Mouse (Mus musculus): ENCODE results near the gene Spdye4a. TPM values are rescaled to one million over a fixed set of nuclear protein-coding genes. Genes with fewer than 3 reads are reported as not detected.

Gene Spdye4a
- total and polyA plus RNA-seq, 3 experiments, result not detected

DNA sequence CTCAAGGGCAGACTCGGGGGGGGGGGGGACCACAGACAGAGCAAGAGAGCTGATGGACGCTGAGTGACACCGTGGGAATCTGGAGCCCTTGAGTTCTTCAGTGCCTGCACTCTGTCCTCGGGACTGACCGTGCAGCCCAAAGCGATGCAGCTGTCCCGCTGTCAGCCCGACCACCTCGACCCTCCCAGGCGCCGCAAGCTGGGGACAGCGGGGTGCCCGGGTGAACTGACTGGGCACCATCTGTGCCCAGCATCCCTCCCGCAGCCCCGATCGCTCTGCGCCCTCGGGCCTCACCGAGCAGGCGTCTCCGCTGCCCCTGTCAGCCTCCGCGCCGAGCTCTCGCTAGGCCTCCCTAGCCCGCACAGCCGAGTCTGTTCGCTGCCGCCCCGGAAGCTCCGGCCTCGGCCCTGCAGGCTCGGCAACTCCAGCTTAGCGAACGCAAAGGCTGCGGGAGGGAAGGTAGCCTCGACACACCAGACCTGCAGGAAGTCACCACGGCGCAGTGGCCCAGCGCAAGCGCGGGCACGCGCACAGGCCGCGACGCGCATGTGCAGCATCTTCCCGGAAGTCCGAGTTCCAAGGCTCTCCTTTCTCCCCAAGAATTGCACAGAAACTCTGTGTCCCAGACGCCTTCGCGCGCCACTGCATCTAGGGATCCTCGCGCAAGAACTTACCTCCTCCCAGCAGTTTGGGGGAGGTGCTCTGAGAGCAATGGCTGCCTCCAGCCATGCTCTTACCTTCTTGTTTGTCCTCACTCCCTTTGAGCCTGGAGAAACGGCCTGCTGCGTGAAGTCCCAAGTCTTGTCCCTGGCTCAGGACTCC lies 46.2 kb downstream of the Spdye4a start, which contains the start of the genes Rbak and Spdye4b (continued):
- TF ChIP-seq GABPA (IDR thresholded peaks at IDR 0.05; ENCODE audit: insufficient replicate concordance, low read depth, low read length) (no peak; the same call in 1 of the 2 replicates), USF2 (conservative IDR thresholded peaks at IDR 0.05; ENCODE audit: low read depth, low read length) (no peak), CTCF (conservative IDR thresholded peaks at IDR 0.05 in 1 of 2, IDR thresholded peaks at IDR 0.05 in 1 of 2; ENCODE audit: low read depth in 2 of 2, low read length in 2 of 2) (no peak), MXI1 (IDR thresholded peaks at IDR 0.05; ENCODE audit: low read depth, low read length) (peak; percentile 65), POLR2AphosphoS2 (IDR thresholded peaks at IDR 0.05; ENCODE audit: low read depth, low read length) (no peak), MAZ (IDR thresholded peaks at IDR 0.05; ENCODE audit: low read depth, low read length) (no peak), IRF4 (IDR thresholded peaks at IDR 0.05; ENCODE audit: low read depth, low read length) (no peak)

DNA sequence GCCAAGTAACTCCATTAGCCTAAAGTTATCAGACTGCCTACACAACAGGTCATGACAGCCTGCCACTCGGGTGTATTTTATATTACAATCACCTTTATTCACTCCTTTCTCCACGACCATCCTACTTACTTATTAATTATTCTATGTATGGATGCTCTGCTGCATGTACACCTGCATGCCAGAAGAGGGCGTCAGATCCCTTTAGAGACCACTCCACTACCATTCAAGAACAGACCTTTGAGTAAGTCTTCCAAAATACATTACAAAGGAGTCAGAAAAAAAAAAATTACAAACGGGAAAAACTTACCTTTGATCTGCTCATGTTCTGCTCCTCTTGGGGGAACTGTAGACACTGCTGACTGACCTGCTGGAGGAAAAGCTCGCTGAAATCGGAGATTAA lies 47.5 kb downstream of the Spdye4a start:
- dilution Hi-C loops (cut with MboI; ENCODE audit: extremely low pct_ligation_motif_present, extremely low pct_unique_long_range_greater_than_20kb, low sequenced_read_pairs), result no loop called here
- TF ChIP-seq CHD2 (IDR thresholded peaks at IDR 0.05; ENCODE audit: low read length) (no peak), POLR2AphosphoS2 (IDR thresholded peaks at IDR 0.05; ENCODE audit: low read depth, low read length) (no peak), RAD21 (IDR thresholded peaks at IDR 0.05; ENCODE audit: low read depth, low read length) (peak; percentile 62), ELF1 (IDR thresholded peaks at IDR 0.05; ENCODE audit: low read depth, low read length) (0 out of 2 replicates have a peak, but pooled peaks have one; percentile 28), MYC (IDR thresholded peaks at IDR 0.05; ENCODE audit: low read depth, low read length) (no peak), GABPA (IDR thresholded peaks at IDR 0.05; ENCODE audit: insufficient replicate concordance, low read depth, low read length) (no peak), MEF2A (IDR thresholded peaks at IDR 0.05; ENCODE audit: borderline replicate concordance, low read depth, low read length) (no peak), ZKSCAN1 (IDR thresholded peaks at IDR 0.05; ENCODE audit: borderline replicate concordance, low read depth, low read length) (no peak), E2F4 (IDR thresholded peaks at IDR 0.05; ENCODE audit: insufficient replicate concordance, low read depth, low read length) (no peak), CTCF (conservative IDR thresholded peaks at IDR 0.05 in 1 of 2, IDR thresholded peaks at IDR 0.05 in 1 of 2; ENCODE audit: low read depth in 2 of 2, low read length in 2 of 2) (peak; percentile 46 to 72), TBP (conservative IDR thresholded peaks at IDR 0.05; ENCODE audit: low read depth, low read length) (no peak), IRF4 (IDR thresholded peaks at IDR 0.05; ENCODE audit: low read depth, low read length) (no peak), CHD1 (IDR thresholded peaks at IDR 0.05; ENCODE audit: low read depth, low read length) (no peak), UBTF (IDR thresholded peaks at IDR 0.05; ENCODE audit: low read depth, low read length) (no peak), JUND (conservative IDR thresholded peaks at IDR 0.05; ENCODE audit: low read depth, low read length) (no peak), ETS1 (conservative IDR thresholded peaks at IDR 0.05; ENCODE audit: low read depth, low read length) (no peak), NELFE (IDR thresholded peaks at IDR 0.05; ENCODE audit: low read depth, low read length) (no peak; the same call in 1 of the 2 replicates), HCFC1 (IDR thresholded peaks at IDR 0.05; ENCODE audit: low read depth, low read length) (no peak), RCOR1 (conservative IDR thresholded peaks at IDR 0.05; ENCODE audit: low read depth, low read length) (no peak), ZNF384 (IDR thresholded peaks at IDR 0.05; ENCODE audit: low read depth, low read length) (0 out of 2 replicates have a peak, but pooled peaks have one; percentile 24), ZC3H11A (IDR thresholded peaks at IDR 0.05; ENCODE audit: low read depth, low read length) (no peak), PAX5 (IDR thresholded peaks at IDR 0.05; ENCODE audit: low read length) (no peak), MAX (IDR thresholded peaks at IDR 0.05; ENCODE audit: low read length) (no peak), MXI1 (IDR thresholded peaks at IDR 0.05; ENCODE audit: low read depth, low read length) (no peak), USF1 (IDR thresholded peaks at IDR 0.05; ENCODE audit: low read depth, low read length) (no peak), USF2 (conservative IDR thresholded peaks at IDR 0.05; ENCODE audit: low read depth, low read length) (no peak), KAT2A (IDR thresholded peaks at IDR 0.05; ENCODE audit: insufficient replicate concordance, low read length) (no peak), MAZ (IDR thresholded peaks at IDR 0.05; ENCODE audit: low read depth, low read length) (no peak), MAFK (IDR thresholded peaks at IDR 0.05; ENCODE audit: insufficient replicate concordance, low read length) (no peak), JUN (IDR thresholded peaks at IDR 0.05; ENCODE audit: insufficient read depth, low read depth, low read length) (no peak), POLR2A (IDR thresholded peaks at IDR 0.05; ENCODE audit: low read depth, low read length) (no peak), TCF12 (IDR thresholded peaks at IDR 0.05; ENCODE audit: low read depth, low read length) (no peak), BHLHE40 (IDR thresholded peaks at IDR 0.05; ENCODE audit: low read depth, low read length) (no peak), SMC3 (IDR thresholded peaks at IDR 0.05; ENCODE audit: low read depth, low read length) (peak; percentile 56)
- H3K4me2 ChIP-seq (ENCODE audit: insufficient read depth, low read depth, poor library complexity, severe bottlenecking), result peak overlapping the region; percentile 90
- peak; percentile 49 for DNase-seq (ENCODE audit: extremely low read depth)
- in situ Hi-C loops (cut with MboI; ENCODE audit: low pct_ligation_motif_present, low pct_unique_long_range_greater_than_20kb, low sequenced_read_pairs), result no loop called here
- peaks cover 11% of the 10 kb centered on the region for H3K9me3 ChIP-seq (replicated peaks; ENCODE audit: low read length)
- H3K36me3 ChIP-seq (replicated peaks in 1 of 2; ENCODE audit: control insufficient read depth in 1 of 2, insufficient read depth in 1 of 2, low read length in 1 of 2), result peaks cover 36 to 47% of the 10 kb centered on the region in 2 experiments
- H3K27ac ChIP-seq (ENCODE audit: insufficient read depth, low read depth), result no peak overlapping the region
- no peaks in the 10 kb centered on the region; the same call in 1 of the 2 replicates for H3K79me2 ChIP-seq (replicated peaks; ENCODE audit: control insufficient read depth, extremely low read depth, insufficient read depth, poor library complexity, severe bottlenecking)
- no peak overlapping the region for H3K9ac ChIP-seq (ENCODE audit: insufficient read depth, low read depth)
- H3K27me3 ChIP-seq (replicated peaks), result peaks cover 5% of the 10 kb centered on the region
- H3K4me1 ChIP-seq (ENCODE audit: control insufficient read depth in 1 of 2, insufficient read depth in 2 of 2), result peaks cover 0 to 12% of the 10 kb centered on the region in 2 experiments; a peak in 2 of 4 replicates
- no peak overlapping the region for H3K4me3 ChIP-seq (replicated peaks in 1 of 3; ENCODE audit: low read depth in 2 of 3, low read length in 2 of 3, poor library complexity in 1 of 3)

All from CH12.LX (cell line).